ENCODE assay signal across 38 mouse cellular contexts in the genomic region with DNA sequence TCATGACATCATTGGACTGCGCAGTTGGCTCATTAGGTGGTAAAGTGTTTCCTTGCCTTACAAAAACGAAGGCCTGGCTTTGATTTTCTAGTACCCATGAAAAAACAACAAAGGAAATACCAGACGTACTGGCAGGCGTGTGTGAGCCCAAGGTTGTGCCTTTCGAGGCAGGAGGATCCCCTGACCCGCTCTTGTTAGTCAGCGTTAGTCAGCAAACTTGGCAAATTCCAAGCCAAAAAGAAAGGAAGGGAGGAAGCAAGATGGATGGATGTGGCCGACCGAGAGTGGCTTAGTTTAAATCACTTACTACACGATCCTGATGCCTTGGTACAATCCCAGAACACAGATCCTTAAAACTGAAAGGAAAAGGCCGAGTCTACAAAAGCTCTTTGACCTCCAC. TPM values are rescaled to one million over a fixed set of nuclear protein-coding genes. Genes with fewer than 3 reads are reported as not detected.
DNase-seq lines count a peak whose midpoint lies in the region; ATAC-seq lines count a peak whose summit lies in the region.
"Had no signal": no experiment of that assay in that cellular context is flagged by ENCODE, and none has a peak within 500 bp of the region (broad histone marks: within the 10 kb centered on the region; RNA-seq: fewer than 3 reads in every experiment).

No protein-coding gene starts in this region.

- H3K4me1 ChIP-seq in limb, embryonic 12.5 days (replicated peaks), result no peaks in the 10 kb centered on the region
- H3K4me1 ChIP-seq in limb, embryonic 10.5 days, result no peaks in the 10 kb centered on the region
- no peaks in the 10 kb centered on the region for H3K4me1 ChIP-seq in forebrain, embryonic 14.5 days (ENCODE audit: control insufficient read depth, insufficient read depth, low read length)
- H3K4me1 ChIP-seq: embryonic facial prominence, embryonic 13.5 days; forebrain, embryonic 13.5 days; heart, embryonic 10.5 days; heart, embryonic 15.5 days; limb, embryonic 13.5 days; liver, embryonic 12.5 days; neural tube, embryonic 13.5 days had no signal

- no peak overlapping the region for H3K4me3 ChIP-seq in limb, embryonic 12.5 days (replicated peaks)
- H3K4me3 ChIP-seq in limb, embryonic 10.5 days, result no peak overlapping the region
- no peak overlapping the region for H3K4me3 ChIP-seq in forebrain, embryonic 14.5 days (ENCODE audit: low read depth, low read length)
- H3K4me3 ChIP-seq: embryonic facial prominence, embryonic 13.5 days; erythroblast, embryonic 14.5 days; forebrain, embryonic 13.5 days; heart, embryonic 10.5 days; heart, embryonic 15.5 days; limb, embryonic 13.5 days; liver, embryonic 12.5 days; neural tube, embryonic 13.5 days had no signal

- DNase-seq in limb, embryonic 10.5 days (ENCODE audit: low spot score), result no peak
- peak; percentile 87 for DNase-seq in adrenal gland, adult 2 months
- peak; percentile 76 to 80 for DNase-seq in adrenal gland, postnatal 36 days
- no peak for DNase-seq in cerebellum, adult 11-12 months
- DNase-seq in layer of hippocampus, adult 11-12 months (ENCODE audit: low spot score), result no peak
- no peak for DNase-seq in forebrain, embryonic 14.5 days (ENCODE audit: low spot score)
- DNase-seq: B cell, adult 2 months; cerebellum, adult 8-10 months; cerebellum, postnatal 25 days; gastrocnemius, postnatal 14 days; heart, adult 11 months; kidney, adult 8-10 months; liver, postnatal 0 days; lung, postnatal 36 days; thymus, adult 2 months; thymus, postnatal 36 days had no signal

- H3K36me3 ChIP-seq in limb, embryonic 12.5 days, result peaks cover 92% of the 10 kb centered on the region
- peaks cover 98% of the 10 kb centered on the region for H3K36me3 ChIP-seq in limb, embryonic 10.5 days
- H3K36me3 ChIP-seq in forebrain, embryonic 14.5 days (ENCODE audit: control insufficient read depth, insufficient read depth, low read length), result peaks cover 87% of the 10 kb centered on the region

- no peaks in the 10 kb centered on the region for H3K27me3 ChIP-seq in limb, embryonic 12.5 days
- H3K27me3 ChIP-seq in limb, embryonic 10.5 days (ENCODE audit: low read depth, poor library complexity, severe bottlenecking), result no peaks in the 10 kb centered on the region
- H3K27me3 ChIP-seq in forebrain, embryonic 14.5 days (replicated peaks; ENCODE audit: control insufficient read depth, insufficient read depth, low read length), result no peaks in the 10 kb centered on the region
- H3K27me3 ChIP-seq: CH12.LX; embryonic facial prominence, embryonic 13.5 days; forebrain, embryonic 13.5 days; heart, embryonic 15.5 days; limb, embryonic 13.5 days; liver, embryonic 12.5 days; neural tube, embryonic 13.5 days had no signal

- no peak overlapping the region for H3K9ac ChIP-seq in limb, embryonic 12.5 days (replicated peaks)
- H3K9ac ChIP-seq in forebrain, embryonic 14.5 days (ENCODE audit: low read length), result no peak overlapping the region
- H3K9ac ChIP-seq: embryonic facial prominence, embryonic 13.5 days; forebrain, embryonic 13.5 days; heart, embryonic 15.5 days; limb, embryonic 13.5 days; liver, embryonic 12.5 days; liver, postnatal 0 days; neural tube, embryonic 13.5 days had no signal

- WGBS in limb, embryonic 12.5 days, result 70% methylated on average over 11 of the region's 11 CpGs
- 84% methylated on average over 11 of the region's 11 CpGs for WGBS in limb, embryonic 10.5 days
- WGBS in forebrain, embryonic 14.5 days, result 88% methylated on average over 11 of the region's 11 CpGs

- H3K27ac ChIP-seq in limb, embryonic 12.5 days, result 0 out of 2 replicates have a peak overlapping the region, but pooled peaks have one; percentile 1
- H3K27ac ChIP-seq in limb, embryonic 10.5 days, result no peak overlapping the region
- H3K27ac ChIP-seq in forebrain, embryonic 14.5 days (ENCODE audit: low read depth, low read length), result no peak overlapping the region
- H3K27ac ChIP-seq: embryonic facial prominence, embryonic 13.5 days; forebrain, embryonic 13.5 days; heart, embryonic 10.5 days; heart, embryonic 15.5 days; hindbrain, postnatal 0 days; kidney, postnatal 0 days; limb, embryonic 13.5 days; liver, embryonic 12.5 days; neural tube, embryonic 13.5 days had no signal

- no peaks in the 10 kb centered on the region for H3K9me3 ChIP-seq in limb, embryonic 12.5 days
- H3K9me3 ChIP-seq in limb, embryonic 10.5 days (replicated peaks), result no peaks in the 10 kb centered on the region
- H3K9me3 ChIP-seq in forebrain, embryonic 14.5 days (replicated peaks; ENCODE audit: control insufficient read depth, low read length), result no peaks in the 10 kb centered on the region
- H3K9me3 ChIP-seq: embryonic facial prominence, embryonic 13.5 days; forebrain, embryonic 13.5 days; heart, embryonic 10.5 days; heart, embryonic 15.5 days; limb, embryonic 13.5 days; liver, embryonic 12.5 days; neural tube, embryonic 13.5 days had no signal

- no peak for ATAC-seq in limb, embryonic 12.5 days (ENCODE audit: insufficient number of reproducible peaks, insufficient read depth, low FRiP score, low TSS enrichment, low read depth)
- no peak for ATAC-seq in forebrain, embryonic 14.5 days
- ATAC-seq: forebrain, embryonic 13.5 days; hindbrain, postnatal 0 days; intestine, embryonic 16.5 days; liver, embryonic 12.5 days; liver, postnatal 0 days; midbrain, embryonic 16.5 days had no signal

- H3K4me2 ChIP-seq in limb, embryonic 12.5 days, result no peak overlapping the region
- H3K4me2 ChIP-seq in forebrain, embryonic 14.5 days (ENCODE audit: low read length), result no peak overlapping the region
- H3K4me2 ChIP-seq: embryonic facial prominence, embryonic 13.5 days; forebrain, embryonic 13.5 days; heart, embryonic 15.5 days; limb, embryonic 13.5 days; liver, embryonic 12.5 days; midbrain, embryonic 11.5 days; neural tube, embryonic 13.5 days had no signal

RNA-seq across cellular contexts. Expression of gene Ppat, which starts 11.2 kb away (rescaled TPM):
- 34.6 and 36.0 TPM in 2 replicates for polyA plus RNA-seq in limb, embryonic 12.5 days (2016; fragmentation: Nextera tagmentation; extraction: Ambion mirVana)
- 51.2 and 62.1 TPM in 2 replicates for polyA plus RNA-seq in limb, embryonic 10.5 days (2016; fragmentation: Nextera tagmentation; extraction: Ambion mirVana)
- total RNA-seq in adrenal gland, adult 2 months (2021), result 10 to 100 TPM; 13.8 to 18.4 TPM
- 2.2 TPM in 2 replicates for polyA plus RNA-seq in adrenal gland, adult 2 months (2012; rRNA removed)
- 10 to 100 TPM; 17.9 to 24.7 TPM for total RNA-seq in adrenal gland, postnatal 36 days (2021)
- polyA plus RNA-seq in forebrain, embryonic 14.5 days (2014; fragmentation: Nextera tagmentation; extraction: Ambion mirVana), result 16.3 and 19.5 TPM in 2 replicates

RNA-seq across cellular contexts. Expression of gene Paics, which starts 11.4 kb away (rescaled TPM):
- 392 and 396 TPM in 2 replicates for polyA plus RNA-seq in limb, embryonic 12.5 days (2016; fragmentation: Nextera tagmentation; extraction: Ambion mirVana)
- polyA plus RNA-seq in limb, embryonic 10.5 days (2016; fragmentation: Nextera tagmentation; extraction: Ambion mirVana), result 508 and 515 TPM in 2 replicates
- total RNA-seq in adrenal gland, adult 2 months (2021), result 100 to 1,000 TPM; 173 to 196 TPM
- polyA plus RNA-seq in adrenal gland, adult 2 months (2012; rRNA removed), result 37.4 and 72.8 TPM in 2 replicates
- 100 to 1,000 TPM; 174 to 239 TPM for total RNA-seq in adrenal gland, postnatal 36 days (2021)
- 260 and 276 TPM in 2 replicates for polyA plus RNA-seq in forebrain, embryonic 14.5 days (2014; fragmentation: Nextera tagmentation; extraction: Ambion mirVana)

RNA-seq across cellular contexts. Expression of gene Srp72, which starts 11.9 kb away (rescaled TPM):
- 88.1 and 88.5 TPM in 2 replicates for polyA plus RNA-seq in limb, embryonic 12.5 days (2016; fragmentation: Nextera tagmentation; extraction: Ambion mirVana)
- polyA plus RNA-seq in limb, embryonic 10.5 days (2016; fragmentation: Nextera tagmentation; extraction: Ambion mirVana), result 78.9 and 90.8 TPM in 2 replicates
- total RNA-seq in adrenal gland, adult 2 months (2021), result 100 to 1,000 TPM; 139 to 145 TPM
- 7.6 and 10.0 TPM in 2 replicates for polyA plus RNA-seq in adrenal gland, adult 2 months (2012; rRNA removed)
- 100 to 1,000 TPM; 151 to 162 TPM for total RNA-seq in adrenal gland, postnatal 36 days (2021)
- 85.2 and 92.3 TPM in 2 replicates for polyA plus RNA-seq in forebrain, embryonic 14.5 days (2014; fragmentation: Nextera tagmentation; extraction: Ambion mirVana)

RNA-seq across cellular contexts. Expression of gene Arl9, which starts 41.3 kb away (rescaled TPM):
- polyA plus RNA-seq in limb, embryonic 12.5 days (2016; fragmentation: Nextera tagmentation; extraction: Ambion mirVana), result not detected in 2 replicates
- not detected in 2 replicates for polyA plus RNA-seq in limb, embryonic 10.5 days (2016; fragmentation: Nextera tagmentation; extraction: Ambion mirVana)
- not detected for total RNA-seq in adrenal gland, adult 2 months (2021)
- not detected in 2 replicates for polyA plus RNA-seq in adrenal gland, adult 2 months (2012; rRNA removed)
- not detected for total RNA-seq in adrenal gland, postnatal 36 days (2021)
- polyA plus RNA-seq in forebrain, embryonic 14.5 days (2014; fragmentation: Nextera tagmentation; extraction: Ambion mirVana), result not detected in 2 replicates
- total RNA-seq: ES-E14; gastrocnemius, postnatal 14 days; heart, postnatal 25 days; hindbrain, postnatal 0 days; layer of hippocampus, adult 18-20 months; layer of hippocampus, postnatal 10 days; left cerebral cortex, adult 18-20 months; left cerebral cortex, postnatal 14 days had no signal
- polyA plus RNA-seq: embryonic facial prominence, embryonic 13.5 days; erythroblast, embryonic 14.5 days; forebrain, embryonic 13.5 days; heart, embryonic 15.5 days; hindbrain, postnatal 0 days; intestine, embryonic 16.5 days; kidney, postnatal 0 days; limb, embryonic 13.5 days; liver, embryonic 12.5 days; midbrain, embryonic 16.5 days; neural tube, embryonic 13.5 days; thymus, adult 2 months had no signal

RNA-seq across cellular contexts. Expression of gene Thegl, which starts 53.3 kb away (rescaled TPM):
- polyA plus RNA-seq in limb, embryonic 12.5 days (2016; fragmentation: Nextera tagmentation; extraction: Ambion mirVana), result not detected in 2 replicates
- not detected in 2 replicates for polyA plus RNA-seq in limb, embryonic 10.5 days (2016; fragmentation: Nextera tagmentation; extraction: Ambion mirVana)
- total RNA-seq in adrenal gland, adult 2 months (2021), result not detected
- not detected in 2 replicates for polyA plus RNA-seq in adrenal gland, adult 2 months (2012; rRNA removed)
- total RNA-seq in adrenal gland, postnatal 36 days (2021), result not detected
- polyA plus RNA-seq in forebrain, embryonic 14.5 days (2014; fragmentation: Nextera tagmentation; extraction: Ambion mirVana), result 0.26 and 0.33 TPM in 2 replicates
- total RNA-seq: CH12.LX; ES-E14; gastrocnemius, postnatal 14 days; heart, postnatal 25 days had no signal
- polyA plus RNA-seq: erythroblast, embryonic 14.5 days; heart, embryonic 15.5 days; hindbrain, embryonic 11.5 days; limb, embryonic 13.5 days; midbrain, embryonic 11.5 days; thymus, adult 2 months had no signal

Comparison
In these comparisons a context has a peak if more than half of its experiments do, and no peak if none do; other contexts are left out.
1. DNase-seq: peak in adrenal gland, adult 2 months (single experiment) and adrenal gland, postnatal 36 days (2 of 2); none in limb, embryonic 10.5 days (single experiment), cerebellum, adult 11-12 months (single experiment), layer of hippocampus, adult 11-12 months (single experiment) and forebrain, embryonic 14.5 days (single experiment).